Mouse (Mus musculus) ovary, adult 18-20 months (tissue): ENCODE data around the gene Casp14.
A peak's percentile ranks its signal among the peaks of the same experiment; 100 is the strongest.

ENCODE experiments used
- DNase-seq: peaks from one replicate; pipeline ENCODE4 v3.0.0; 2022; ENCODE audit warnings: low spot score, mixed read lengths

Casp14 gene

DNA sequence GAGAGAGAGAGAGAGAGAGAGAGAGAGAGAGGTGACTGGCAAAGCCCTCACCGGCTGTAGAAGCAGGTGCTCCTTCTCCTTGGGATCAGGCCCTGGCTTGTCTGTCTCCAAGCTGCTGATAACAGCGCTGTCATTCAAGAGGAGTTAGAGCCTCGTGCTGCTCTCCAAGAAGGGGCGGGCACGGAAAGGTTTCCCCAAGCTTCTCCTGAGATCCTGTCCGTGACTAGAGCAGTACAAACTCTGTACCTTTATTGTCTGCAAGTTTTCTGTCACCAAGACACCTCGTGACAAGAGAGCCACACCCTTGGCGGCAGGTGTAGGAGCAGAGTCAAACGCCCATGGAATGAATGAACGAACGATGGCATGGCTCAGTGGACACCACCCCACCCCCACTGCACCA, at the start of gene Casp14:
TSS of gene Casp14 (minus strand) at position 239 of the 400 bp plus-strand sequence.
- DNase-seq, result no peak

DNA sequence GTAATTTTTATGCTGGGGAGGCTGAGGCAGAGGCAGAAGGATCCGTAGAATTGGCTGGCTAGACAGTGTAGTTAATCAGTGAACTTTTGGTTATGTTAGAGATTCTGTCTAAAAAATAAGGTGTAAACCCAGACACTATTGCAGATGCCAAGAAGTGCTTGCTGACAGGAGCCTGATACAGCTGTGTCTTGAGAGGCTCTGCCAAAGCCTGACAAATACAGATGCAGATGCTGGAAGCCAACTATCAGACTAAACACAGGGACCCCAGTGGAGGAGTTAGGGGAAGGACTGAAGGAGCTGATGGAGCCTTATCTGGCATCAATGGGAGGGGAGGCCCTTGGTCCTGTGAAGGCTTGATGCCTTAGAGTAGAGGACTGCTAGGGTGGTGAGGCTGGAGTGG, 47.5 kb upstream of the Casp14 start:
- DNase-seq, result no peak

DNA sequence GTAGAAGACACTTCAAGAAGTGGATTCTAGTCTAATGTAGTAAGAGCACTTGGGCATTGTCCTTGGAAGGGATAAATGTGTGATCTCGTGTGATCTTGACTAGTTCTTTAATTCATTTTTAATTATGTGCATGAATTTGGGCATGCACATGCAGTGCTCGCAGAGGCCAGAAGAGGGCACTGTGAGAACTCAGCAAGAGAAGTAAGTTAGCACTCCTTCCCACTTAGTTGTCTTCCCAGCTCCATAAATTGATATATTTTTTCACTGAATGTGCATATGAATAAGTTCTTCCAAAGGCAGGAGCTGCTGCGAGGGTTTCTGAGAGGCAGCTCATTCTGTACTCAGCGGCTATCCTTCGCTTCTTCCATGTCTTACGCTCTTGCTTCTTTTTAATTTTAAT, 37.9 kb upstream of the Casp14 start:
- peak; percentile 30 for DNase-seq

GRCm38 (mm10) chr10:78752452-78753191, 34.5 kb upstream of the Casp14 start, which contains the start of gene Ccdc105:
Gene Ccdc105 (minus strand): TSS chr10:78753065.
- DNase-seq, result peak; percentile 63

GRCm38 (mm10) chr10:78748946-78749345, 30.9 kb upstream of the Casp14 start:
- DNase-seq, result no peak

DNA sequence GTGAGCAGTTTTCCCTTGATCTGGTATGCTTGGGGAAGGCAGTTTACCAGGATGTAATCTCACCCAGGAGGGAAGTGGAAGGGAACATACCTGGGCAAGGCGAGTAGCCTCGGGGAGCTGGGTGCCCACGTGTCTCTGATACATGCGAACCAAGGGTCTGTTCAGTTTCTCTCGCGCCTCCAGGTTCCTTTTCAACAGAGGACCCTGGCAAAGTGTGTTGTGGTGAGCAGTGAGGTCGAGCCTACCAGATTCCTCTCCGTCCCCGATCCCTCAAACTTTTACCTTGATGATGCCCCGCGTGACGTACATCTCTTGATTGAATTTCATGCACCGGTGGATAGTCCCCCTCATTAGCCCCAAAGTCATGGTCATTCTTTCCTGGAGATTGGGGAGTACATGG, 30.1 kb upstream of the Casp14 start:
- DNase-seq, result no peak

DNA sequence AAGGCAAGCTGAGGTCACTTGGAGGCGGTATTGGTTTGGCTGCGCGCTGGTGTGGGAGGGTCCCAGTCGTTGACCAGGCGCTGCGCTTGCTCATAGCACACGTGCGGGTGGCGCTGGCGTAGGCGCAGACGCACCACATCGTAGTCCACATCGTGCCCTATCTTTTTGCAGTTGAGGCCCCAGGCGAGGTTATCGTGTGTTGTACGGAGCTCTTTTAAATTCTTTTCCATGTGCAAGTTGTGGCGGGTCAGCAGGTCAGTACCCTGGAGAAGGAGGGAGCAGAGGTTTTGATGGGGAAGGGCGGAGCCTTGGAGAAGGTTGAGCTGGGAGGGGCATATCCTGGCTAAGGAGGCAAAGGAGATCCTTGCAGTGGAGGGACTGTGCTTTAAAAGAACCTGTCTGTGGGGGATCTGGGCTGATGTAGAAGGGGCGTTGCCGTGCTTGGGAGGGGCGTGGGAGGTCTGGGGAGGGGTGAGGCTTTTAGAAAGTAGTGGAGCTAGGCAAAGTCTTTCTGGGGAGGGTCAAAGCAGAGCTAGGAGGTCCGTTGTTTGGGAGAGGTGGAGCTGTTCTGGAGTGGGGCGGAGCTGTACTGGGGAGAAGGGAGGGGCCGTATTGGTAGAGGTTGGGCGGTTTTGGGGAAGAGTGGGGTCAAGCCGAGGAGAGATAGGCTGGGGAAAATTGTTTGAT, 29.1 kb upstream of the Casp14 start:
- DNase-seq, result peak; percentile 36

GRCm38 (mm10) chr10:78745453-78746232, 27.5 kb upstream of the Casp14 start:
- DNase-seq, result no peak

DNA sequence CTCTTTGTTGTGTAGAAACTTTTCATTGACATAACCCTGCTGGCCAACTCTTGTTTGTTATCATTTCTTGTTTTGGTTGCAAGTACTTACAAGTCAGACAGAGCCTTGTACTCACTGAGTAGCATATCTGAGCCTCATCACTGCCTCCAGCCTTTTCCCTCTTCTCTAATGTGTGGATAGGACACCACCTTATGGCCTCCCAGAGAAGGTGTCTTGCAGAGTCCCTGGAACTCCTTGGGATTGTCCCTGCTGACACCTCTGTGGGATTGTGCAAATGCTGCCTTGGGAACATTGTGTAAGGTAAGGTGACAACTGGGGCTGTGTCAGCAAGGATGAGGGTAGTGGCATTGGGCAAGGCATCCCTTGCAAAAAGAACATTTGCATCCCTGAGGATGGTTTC, 25.6 kb upstream of the Casp14 start:
- no peak for DNase-seq

- no peak for DNase-seq
These were observed 21.7 kb upstream of the Casp14 start for GRCm38 (mm10) chr10:78739821-78740220.

DNA sequence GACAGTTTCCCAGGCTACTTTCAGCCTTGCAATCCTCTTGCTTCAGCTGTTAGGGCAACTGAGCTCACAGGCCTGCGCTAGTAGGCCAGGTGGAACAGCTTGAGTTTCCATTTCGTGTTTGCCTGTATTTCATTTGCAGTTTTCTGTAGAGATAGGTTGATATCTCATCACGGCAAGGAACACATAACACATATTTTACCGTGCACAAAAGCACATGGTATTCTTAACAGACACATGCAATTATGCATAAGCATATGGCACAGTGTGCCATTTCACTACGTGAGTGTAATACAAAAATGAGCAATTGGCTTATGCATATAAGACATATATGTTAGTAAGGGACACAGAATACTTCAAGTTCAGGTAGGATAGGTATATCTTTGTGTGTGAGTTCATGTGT, 9.8 kb upstream of the Casp14 start:
- DNase-seq, result no peak

DNA sequence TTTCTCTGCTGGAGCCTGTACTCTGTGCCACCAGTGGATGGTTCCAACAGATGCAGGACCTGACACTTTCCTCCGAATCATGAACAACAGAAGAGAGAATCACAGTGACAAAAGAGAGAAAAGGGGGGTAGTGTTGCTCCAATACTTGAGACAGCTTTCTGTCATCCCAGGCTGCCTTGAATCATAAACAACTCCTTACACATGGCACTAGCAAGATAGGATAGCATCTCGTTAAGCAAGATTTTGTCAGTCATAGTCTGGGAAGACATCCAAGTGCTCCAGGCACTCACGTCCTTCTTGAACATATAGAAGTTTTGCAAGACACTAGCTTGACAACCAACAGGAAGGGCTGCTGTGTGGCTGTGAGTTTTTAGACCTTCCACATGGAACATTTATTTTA, 8.9 kb upstream of the Casp14 start:
- DNase-seq, result no peak

GRCm38 (mm10) chr10:78723416-78723815, 5.3 kb upstream of the Casp14 start:
- DNase-seq, result no peak

- no peak for DNase-seq
These were observed 4.6 kb upstream of the Casp14 start for GRCm38 (mm10) chr10:78722654-78723053.

- DNase-seq, result no peak
These were observed 3.9 kb upstream of the Casp14 start for GRCm38 (mm10) chr10:78722036-78722435.

- no peak for DNase-seq
These were observed 1.9 kb downstream of the Casp14 start for GRCm38 (mm10) chr10:78716231-78716630.

DNA sequence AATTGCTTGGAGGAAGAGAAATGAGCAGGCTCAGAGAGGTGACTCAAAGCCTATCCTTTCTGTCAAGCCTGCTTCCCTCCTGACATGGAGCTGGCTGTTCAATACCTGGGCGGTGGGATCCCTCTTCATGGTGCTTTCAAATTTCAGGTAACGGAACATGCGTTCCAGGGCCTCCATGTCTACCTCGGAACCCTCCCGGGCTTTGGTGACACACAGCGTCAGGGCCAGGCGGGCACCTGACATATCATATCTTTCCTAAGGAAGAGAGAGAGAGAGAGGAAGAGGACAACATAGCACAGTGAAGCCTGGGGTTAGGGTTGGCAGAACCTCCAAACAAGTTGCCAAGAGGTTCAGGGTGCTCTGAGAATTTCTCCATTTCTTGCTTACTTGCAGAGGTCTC, 2.9 kb downstream of the Casp14 start:
- no peak for DNase-seq

DNA sequence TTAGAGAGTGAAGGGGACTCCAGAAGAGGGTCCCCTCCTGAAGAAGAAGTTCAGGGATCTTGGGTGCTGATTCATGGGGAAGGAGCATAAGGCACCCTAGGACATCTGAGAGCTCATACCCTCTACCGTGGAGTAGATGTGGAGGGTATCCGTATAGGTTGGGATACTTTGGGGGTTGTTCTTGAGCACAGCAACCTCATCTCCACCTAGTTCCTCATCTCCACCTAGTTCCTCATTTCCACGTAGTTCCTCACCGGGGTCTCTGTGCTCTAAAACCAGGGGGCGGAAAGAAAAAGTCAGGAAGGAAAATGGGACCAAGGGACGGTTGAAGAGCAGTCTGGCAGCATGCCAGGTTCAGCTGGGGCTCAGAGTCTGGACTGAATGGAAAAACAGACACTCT, 4.0 kb downstream of the Casp14 start:
- no peak for DNase-seq

- DNase-seq, result no peak
These were observed 7.4 kb downstream of the Casp14 start for GRCm38 (mm10) chr10:78710706-78711105.

GRCm38 (mm10) chr10:78700881-78701280, 17.2 kb downstream of the Casp14 start:
- no peak for DNase-seq

- no peak for DNase-seq
These were observed 28.1 kb downstream of the Casp14 start for GRCm38 (mm10) chr10:78689973-78690372.

GRCm38 (mm10) chr10:78686995-78687577, 31.0 kb downstream of the Casp14 start:
- no peak for DNase-seq
